Mouse (Mus musculus): ENCODE results near the gene Pard3.

DNA sequence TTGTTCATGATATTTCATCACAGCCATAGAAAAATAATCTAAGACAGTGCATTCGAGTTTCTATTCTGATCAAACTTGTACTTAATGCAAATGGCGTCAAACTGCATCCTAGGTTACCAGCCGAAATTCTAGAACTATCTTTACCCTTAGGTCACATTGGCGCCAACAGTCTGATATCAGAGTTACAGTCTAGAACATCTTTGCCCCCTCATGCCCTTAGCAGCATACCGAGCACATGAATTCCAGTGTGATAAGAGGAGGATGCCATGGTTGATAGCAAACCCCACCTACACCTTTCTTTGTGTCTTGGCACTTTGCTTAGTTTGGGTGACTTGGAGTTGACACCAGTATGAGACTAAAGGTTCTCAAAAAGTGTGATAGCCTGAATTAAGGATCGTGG, 197.4 kb downstream of the Pard3 start:
- TF ChIP-seq CTCF (conservative IDR thresholded peaks at IDR 0.05; ENCODE audit: low read length) (no peak), NANOG (IDR thresholded peaks at IDR 0.05; ENCODE audit: borderline replicate concordance, low read length) (no peak), POU5F1 (IDR thresholded peaks at IDR 0.05; ENCODE audit: borderline replicate concordance, low read length) (no peak)

All from E14TG2a.4 (cell line).